Mouse (Mus musculus): ENCODE results near the gene Aldoart2.
"Not testable (repeated sequence)": the region's sequence is repeated elsewhere in the genome, so short reads cannot be mapped to it uniquely, and the experiment has no call there.

The Aldoart2 gene

GRCm38 (mm10) chr12:55573794-55574193, 8.8 kb downstream of the Aldoart2 start:
- DNase-seq (ENCODE audit: low read depth) = no peak

- DNase-seq (ENCODE audit: low read depth) = not testable (repeated sequence)
Measured at GRCm38 (mm10) chr12:55586936-55587335, 21.9 kb downstream of the Aldoart2 start.

- DNase-seq (ENCODE audit: low read depth) = no peak
Measured at GRCm38 (mm10) chr12:55598537-55598886, 33.5 kb downstream of the Aldoart2 start.

- DNase-seq (ENCODE audit: low read depth) = no peak
Measured at GRCm38 (mm10) chr12:55598887-55599561, 34.0 kb downstream of the Aldoart2 start, which contains the start of gene Insm2. Gene Insm2, plus strand, starts transcription at chr12:55599427.

GRCm38 (mm10) chr12:55599639-55600502, 34.8 kb downstream of the Aldoart2 start:
- DNase-seq (ENCODE audit: low read depth) = no peak

- no peak for DNase-seq (ENCODE audit: low read depth)
Measured at GRCm38 (mm10) chr12:55600503-55600994, 35.5 kb downstream of the Aldoart2 start.

- DNase-seq (ENCODE audit: low read depth) = no peak
Measured at GRCm38 (mm10) chr12:55604411-55604810, 39.4 kb downstream of the Aldoart2 start.

- DNase-seq (ENCODE audit: low read depth) = no peak
Measured at GRCm38 (mm10) chr12:55607902-55608301, 42.9 kb downstream of the Aldoart2 start.

- DNase-seq (ENCODE audit: low read depth) = no peak
Measured at GRCm38 (mm10) chr12:55610812-55611211, 45.8 kb downstream of the Aldoart2 start.
